Mouse (Mus musculus): ENCODE data around the gene Cartpt. TPM values are rescaled to one million over a fixed set of nuclear protein-coding genes. Genes with fewer than 3 reads are reported as not detected.

Cartpt gene
- total and polyA plus RNA-seq, 3 experiments: not detected

DNA sequence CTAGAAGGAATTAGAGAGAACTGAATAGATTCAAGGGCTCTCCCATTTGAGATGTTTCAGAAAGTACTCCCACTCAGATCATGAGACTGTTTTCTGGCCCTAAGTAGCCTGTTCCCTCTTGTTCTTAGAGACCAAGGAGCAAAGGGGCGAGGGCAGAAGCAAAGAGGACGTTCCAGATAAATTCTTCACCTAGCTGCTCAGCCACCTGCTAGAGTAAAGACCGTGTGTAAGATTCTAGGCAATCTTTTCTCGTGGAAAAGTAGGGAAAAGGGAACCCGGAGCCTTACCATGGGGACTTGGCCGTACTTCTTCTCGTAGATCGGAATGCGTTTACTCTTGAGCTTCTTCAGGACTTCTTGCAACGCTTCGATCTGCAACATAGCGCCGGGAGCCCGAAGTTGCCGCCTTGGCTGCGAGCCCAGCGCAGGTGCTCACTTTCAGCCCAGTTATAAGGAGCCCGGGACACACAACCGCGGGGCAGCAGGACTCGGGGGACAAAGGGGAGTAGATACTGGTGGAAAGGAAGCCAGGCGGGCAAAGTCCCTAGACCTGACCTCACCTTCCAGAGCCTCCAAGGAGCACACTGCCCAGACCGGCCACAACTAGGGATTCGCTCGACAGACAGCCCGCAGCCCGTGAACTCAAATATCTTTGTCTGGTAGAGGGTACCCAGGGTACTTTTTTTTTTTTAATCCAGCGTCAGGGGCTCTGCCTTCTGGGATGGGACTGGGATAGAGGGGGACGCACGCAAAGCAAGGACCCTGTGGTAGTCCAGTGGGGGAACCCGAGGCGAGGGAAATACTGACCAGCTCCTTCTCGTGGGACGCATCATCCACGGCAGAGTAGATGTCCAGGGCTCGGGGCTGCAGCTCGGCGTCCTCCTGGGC lies 978 bp downstream of the Cartpt start:
- no peaks in the 10 kb centered on the region for H3K9me3 ChIP-seq (replicated peaks; ENCODE audit: low read length)
- H3K9ac ChIP-seq (ENCODE audit: insufficient read depth, low read depth): no peak overlapping the region
- dilution Hi-C loops (cut with MboI; ENCODE audit: extremely low pct_ligation_motif_present, extremely low pct_unique_long_range_greater_than_20kb, low sequenced_read_pairs) (no loop called here), in situ Hi-C loops (cut with MboI; ENCODE audit: low pct_ligation_motif_present, low pct_unique_long_range_greater_than_20kb, low sequenced_read_pairs) (loop anchor here (5.0 kb wide), 1 partner anchor 47 kb away; no protein-coding TSS in a partner anchor)
- H3K79me2 ChIP-seq (replicated peaks; ENCODE audit: control insufficient read depth, extremely low read depth, insufficient read depth, poor library complexity, severe bottlenecking): no peaks in the 10 kb centered on the region
- no peaks in the 10 kb centered on the region for H3K36me3 ChIP-seq (replicated peaks in 1 of 2; ENCODE audit: control insufficient read depth in 1 of 2, insufficient read depth in 1 of 2, low read length in 1 of 2)
- no peak overlapping the region for H3K27ac ChIP-seq (ENCODE audit: insufficient read depth, low read depth)
- DNase-seq (ENCODE audit: extremely low read depth): no peak
- no peak overlapping the region for H3K4me3 ChIP-seq (replicated peaks in 1 of 3; ENCODE audit: low read depth in 2 of 3, low read length in 2 of 3, poor library complexity in 1 of 3)
- H3K4me1 ChIP-seq (ENCODE audit: control insufficient read depth in 1 of 2, insufficient read depth in 2 of 2): peaks cover 6 to 26% of the 10 kb centered on the region in 2 experiments
- TF ChIP-seq E2F4 (IDR thresholded peaks at IDR 0.05; ENCODE audit: insufficient replicate concordance, low read depth, low read length): no peak
- TF ChIP-seq CTCF (conservative IDR thresholded peaks at IDR 0.05 in 1 of 2, IDR thresholded peaks at IDR 0.05 in 1 of 2; ENCODE audit: low read depth in 2 of 2, low read length in 2 of 2): no peak
- no peak for TF ChIP-seq POLR2A (IDR thresholded peaks at IDR 0.05; ENCODE audit: low read depth, low read length)
- no peak for TF ChIP-seq SMC3 (IDR thresholded peaks at IDR 0.05; ENCODE audit: low read depth, low read length)
- no peak for TF ChIP-seq SIN3A (IDR thresholded peaks at IDR 0.05; ENCODE audit: low read length)
- TF ChIP-seq CHD1 (IDR thresholded peaks at IDR 0.05; ENCODE audit: low read depth, low read length): no peak
- no peak for TF ChIP-seq MAZ (IDR thresholded peaks at IDR 0.05; ENCODE audit: low read depth, low read length)
- TF ChIP-seq TCF12 (IDR thresholded peaks at IDR 0.05; ENCODE audit: low read depth, low read length): no peak
- no peak for TF ChIP-seq NRF1 (IDR thresholded peaks at IDR 0.05; ENCODE audit: low read depth, low read length)
- TF ChIP-seq CHD2 (IDR thresholded peaks at IDR 0.05; ENCODE audit: low read length): no peak
- TF ChIP-seq ZKSCAN1 (IDR thresholded peaks at IDR 0.05; ENCODE audit: borderline replicate concordance, low read depth, low read length): no peak
- no peak for TF ChIP-seq HCFC1 (IDR thresholded peaks at IDR 0.05; ENCODE audit: low read depth, low read length)
- TF ChIP-seq MAFK (IDR thresholded peaks at IDR 0.05; ENCODE audit: insufficient replicate concordance, low read length): no peak
- TF ChIP-seq MEF2A (IDR thresholded peaks at IDR 0.05; ENCODE audit: borderline replicate concordance, low read depth, low read length): no peak
- no peak for TF ChIP-seq IRF4 (IDR thresholded peaks at IDR 0.05; ENCODE audit: low read depth, low read length)
- no peak for TF ChIP-seq UBTF (IDR thresholded peaks at IDR 0.05; ENCODE audit: low read depth, low read length)
- no peak for TF ChIP-seq GABPA (IDR thresholded peaks at IDR 0.05; ENCODE audit: insufficient replicate concordance, low read depth, low read length)
- TF ChIP-seq ELF1 (IDR thresholded peaks at IDR 0.05; ENCODE audit: low read depth, low read length): no peak
- TF ChIP-seq USF1 (IDR thresholded peaks at IDR 0.05; ENCODE audit: low read depth, low read length): no peak
- TF ChIP-seq MYC (IDR thresholded peaks at IDR 0.05; ENCODE audit: low read depth, low read length): no peak
- no peaks in the 10 kb centered on the region for H3K27me3 ChIP-seq (replicated peaks)
- H3K4me2 ChIP-seq (ENCODE audit: insufficient read depth, low read depth, poor library complexity, severe bottlenecking): no peak overlapping the region
